Mouse (Mus musculus) forebrain, postnatal 0 days (tissue): ENCODE results near the gene Nfib. TPM values are rescaled to one million over a fixed set of nuclear protein-coding genes. Genes with fewer than 3 reads are reported as not detected.

ENCODE experiments used
- ATAC-seq: fragments of 200-750 bp; cut with Nextera tagmentation; 2 replicates; pipeline ENCODE4 v1.8.0; 2017; ENCODE audit warnings: mild to moderate bottlenecking, moderate library complexity
- DNase-seq: peaks from one replicate; pipeline ENCODE4 v3.0.0-alpha.2; 2015
- H3K27ac ChIP-seq: fragments of 300-500 bp; sonication (generic); 2 replicates; pipeline ENCODE4 v1.5.1; 2014; ENCODE audit warnings: low read depth, mild to moderate bottlenecking, antibody characterized with exemption, low read length, moderate library complexity, mixed read lengths
- H3K27me3 ChIP-seq: fragments of 300-500 bp; sonication (generic); 2 replicates; pipeline ENCODE4 v1.6.1; 2014; ENCODE audit warnings: mild to moderate bottlenecking, low read length, mixed read lengths; ENCODE audit not compliant: insufficient read depth
- H3K36me3 ChIP-seq: fragments of 300-500 bp; sonication (generic); 2 replicates; pipeline ENCODE4 v1.6.1; 2014; ENCODE audit warnings: mild to moderate bottlenecking, moderate library complexity; ENCODE audit not compliant: insufficient read depth
- H3K4me1 ChIP-seq: fragments of 300-500 bp; sonication (generic); 2 replicates; pipeline ENCODE4 v1.6.1; 2014; ENCODE audit warnings: antibody characterized with exemption; ENCODE audit not compliant: insufficient read depth
- H3K4me2 ChIP-seq: fragments of 300-500 bp; sonication (generic); 2 replicates; pipeline ENCODE4 v1.6.1; 2014; ENCODE audit warnings: low read depth, mild to moderate bottlenecking, moderate library complexity
- H3K4me3 ChIP-seq: fragments of 300-500 bp; sonication (generic); 2 replicates; pipeline ENCODE4 v1.5.1; 2014; ENCODE audit warnings: low read depth, low read length, mixed read lengths
- H3K9ac ChIP-seq: fragments of 300-500 bp; sonication (generic); 2 replicates; pipeline ENCODE4 v1.6.1; 2014; ENCODE audit warnings: mild to moderate bottlenecking
- H3K9me3 ChIP-seq: fragments of 300-500 bp; sonication (generic); 2 replicates; pipeline ENCODE4 v1.6.1; 2016; ENCODE audit warnings: low read length
- CTCF ChIP-seq: sonication (generic); IDR thresholded peaks from 2 replicates; pipeline ENCODE4 v1.5.1; 2016; ENCODE audit warnings: antibody characterized with exemption, control low read depth, low read depth
- WGBS: fragments of 180-500 bp; shearing (Covaris S2); extraction: QIAGEN DNeasy Blood & Tissue Kit; methylation state at CpG from one replicate; pipeline ENCODE4 v1.1.7; 2014; 5-methylcytosine and 5-hydroxymethylcytosine counted together
- polyA plus RNA-seq: library from polyadenylated mRNA; unstranded; fragments of >200 nt; fragmentation: Nextera tagmentation; extraction: Ambion mirVana; gene quantifications from 2 replicates; pipeline ENCODE4 v1.2.1, GENCODE M21; 2015
- total RNA-seq: library from RNA; depleted of rRNA; stranded (reverse); fragments of >200 nt; gene quantifications from 2 replicates; pipeline ENCODE4 v1.2.3, GENCODE M21; 2014

Nfib gene
- total and polyA plus RNA-seq, 2 experiments from 2014 or later: 69.0 to 135 TPM

GRCm38 (mm10) chr4:82585056-82585455 is 120.5 kb downstream of the Nfib start:
- Histone ChIP-seq H3K27ac (no peak overlapping the region), H3K27me3 (no peaks in the 10 kb centered on the region), H3K9me3 (no peaks in the 10 kb centered on the region), H3K36me3 (no peaks in the 10 kb centered on the region), H3K4me3 (no peak overlapping the region), H3K9ac (no peak overlapping the region), H3K4me1 (no peaks in the 10 kb centered on the region), H3K4me2 (no peak overlapping the region)
- ATAC-seq (no peak), DNase-seq (no peak)
- no peak for TF ChIP-seq CTCF
- 34% methylated on average over 5 of the region's 5 CpGs for WGBS

GRCm38 (mm10) chr4:82584548-82584947 is 121.0 kb downstream of the Nfib start:
- no peak for DNase-seq
- no peaks in the 10 kb centered on the region for H3K9me3 ChIP-seq
- H3K4me1 ChIP-seq: no peaks in the 10 kb centered on the region
- peak overlapping the region; percentile 5; the same call in 1 of the 2 replicates for H3K27ac ChIP-seq
- ATAC-seq: peak; percentile 54; the same call in 1 of the 2 replicates
- TF ChIP-seq CTCF: no peak
- no peaks in the 10 kb centered on the region for H3K36me3 ChIP-seq
- 13% methylated on average over 4 of the region's 4 CpGs for WGBS
- no peaks in the 10 kb centered on the region for H3K27me3 ChIP-seq
- H3K4me2 ChIP-seq: no peak overlapping the region
- H3K9ac ChIP-seq: no peak overlapping the region
- H3K4me3 ChIP-seq: no peak overlapping the region

GRCm38 (mm10) chr4:82573291-82573605 is 132.3 kb downstream of the Nfib start:
- H3K36me3 ChIP-seq: no peaks in the 10 kb centered on the region
- H3K9me3 ChIP-seq: no peaks in the 10 kb centered on the region
- ATAC-seq (no peak; the same call in 1 of the 2 replicates), DNase-seq (no peak)
- no peak overlapping the region for H3K9ac ChIP-seq
- H3K27me3 ChIP-seq: no peaks in the 10 kb centered on the region
- H3K27ac ChIP-seq: peak overlapping the region; percentile 57
- H3K4me2 ChIP-seq: peak overlapping the region; percentile 14
- WGBS: 30% methylated on average over 7 of the region's 7 CpGs
- no peak overlapping the region for H3K4me3 ChIP-seq
- no peak for TF ChIP-seq CTCF
- H3K4me1 ChIP-seq: peaks cover 12% of the 10 kb centered on the region; the same call in 1 of the 2 replicates

GRCm38 (mm10) chr4:82572410-82573290 is 132.9 kb downstream of the Nfib start:
- ATAC-seq (peak; percentile 94), DNase-seq (peak; percentile 80)
- 21% methylated on average over 13 of the region's 13 CpGs for WGBS
- Histone ChIP-seq H3K36me3 (no peaks in the 10 kb centered on the region), H3K4me1 (peaks cover 12% of the 10 kb centered on the region; the same call in 1 of the 2 replicates), H3K4me2 (peak overlapping the region; percentile 14), H3K27ac (peak overlapping the region; percentile 57), H3K27me3 (no peaks in the 10 kb centered on the region), H3K4me3 (no peak overlapping the region), H3K9ac (no peak overlapping the region), H3K9me3 (no peaks in the 10 kb centered on the region)
- TF ChIP-seq CTCF: no peak

GRCm38 (mm10) chr4:82558816-82559215 is 146.7 kb downstream of the Nfib start:
- DNase-seq: no peak
- TF ChIP-seq CTCF: no peak
- Histone ChIP-seq H3K9me3 (no peaks in the 10 kb centered on the region), H3K4me2 (no peak overlapping the region), H3K27me3 (no peaks in the 10 kb centered on the region), H3K36me3 (no peaks in the 10 kb centered on the region), H3K4me1 (no peaks in the 10 kb centered on the region), H3K4me3 (no peak overlapping the region), H3K9ac (no peak overlapping the region), H3K27ac (no peak overlapping the region)
- ATAC-seq: no peak
- 96% methylated on average over 2 of the region's 2 CpGs for WGBS

- 35% methylated on average over 16 of the region's 16 CpGs for WGBS
- DNase-seq (peak; percentile 59), ATAC-seq (peak; percentile 23)
- H3K4me3 ChIP-seq: no peak overlapping the region; the same call in 1 of the 2 replicates
- TF ChIP-seq CTCF: no peak
- no peaks in the 10 kb centered on the region for H3K9me3 ChIP-seq
- H3K4me1 ChIP-seq: no peaks in the 10 kb centered on the region
- H3K27ac ChIP-seq: peak overlapping the region; percentile 42; the same call in 1 of the 2 replicates
- H3K4me2 ChIP-seq: peak overlapping the region; percentile 24
- no peaks in the 10 kb centered on the region for H3K27me3 ChIP-seq
- no peak overlapping the region for H3K9ac ChIP-seq
- no peaks in the 10 kb centered on the region for H3K36me3 ChIP-seq
These were observed 149.8 kb downstream of the Nfib start for GRCm38 (mm10) chr4:82555673-82556171.

- ATAC-seq (no peak), DNase-seq (no peak)
- H3K4me2 ChIP-seq: no peak overlapping the region
- H3K4me3 ChIP-seq: no peak overlapping the region
- no peaks in the 10 kb centered on the region for H3K9me3 ChIP-seq
- H3K4me1 ChIP-seq: no peaks in the 10 kb centered on the region
- no peak overlapping the region for H3K9ac ChIP-seq
- H3K27me3 ChIP-seq: no peaks in the 10 kb centered on the region
- H3K36me3 ChIP-seq: no peaks in the 10 kb centered on the region
- no peak overlapping the region for H3K27ac ChIP-seq
- no peak for TF ChIP-seq CTCF
- WGBS: 75% methylated on average over 3 of the region's 3 CpGs
These were observed 151.9 kb downstream of the Nfib start for GRCm38 (mm10) chr4:82553658-82554057.
